Mouse (Mus musculus) gastrocnemius, adult 2 months (tissue): ENCODE results near the gene Ccnc. TPM values are rescaled to one million over a fixed set of nuclear protein-coding genes. Genes with fewer than 3 reads are reported as not detected.

ENCODE experiments used
- DNase-seq: peaks from one replicate; pipeline ENCODE4 v3.0.0; 2022
- H3K27ac ChIP-seq: fragments of 200-600 bp; 2 replicates; pipeline ENCODE4 v1.8.1; 2022; ENCODE audit warnings: mild to moderate bottlenecking
- H3K4me3 ChIP-seq: fragments of 200-600 bp; 2 replicates; pipeline ENCODE4 v1.8.1; 2022; ENCODE audit warnings: mild to moderate bottlenecking, moderate library complexity
- CTCF ChIP-seq: fragments of 200-600 bp; IDR thresholded peaks from 2 replicates; pipeline ENCODE4 v1.8.1; 2022; ENCODE audit warnings: antibody characterized with exemption, mild to moderate bottlenecking, moderate library complexity
- intact Hi-C: fragments of 180-260 bp; cut with DNase I; formaldehyde crosslinking; loops from one replicate; pipeline ENCODE4 v1.15.1; 2025
- long read RNA-seq, 2 experiments: library from polyadenylated mRNA; stranded (forward); transcript quantifications; one replicate each; pipeline ENCODE4 v2.0.0; 2021
- total RNA-seq, 2 experiments: library from RNA; stranded (reverse); gene quantifications; 2 replicates each; pipeline ENCODE4 v1.2.3; 2021

The Ccnc gene
- 10 to 100 TPM; 10.1 to 11.8 TPM for total RNA-seq
- long read RNA-seq, experiment 1, transcript Ccnc-203 (12 exons, 1,406 nt) = major isoform, 7 of 17 reads
- long read RNA-seq, experiment 1, partial matches to known transcripts = 2 of 17 reads
- long read RNA-seq, experiment 1, other reads (novel, unspliced or antisense) = 3 of 17 reads
- long read RNA-seq, experiment 2, transcript Ccnc-203 (12 exons, 1,406 nt) = major isoform, 11 of 21 reads
- long read RNA-seq, experiment 2, partial matches to known transcripts = 0 of 21 reads
- long read RNA-seq, experiment 2, other reads (novel, unspliced or antisense) = 7 of 21 reads

- peak; percentile 95 for DNase-seq
- TF ChIP-seq CTCF = no peak
Measured at GRCm38 (mm10) chr4:21727615-21728165, at the start of gene Ccnc. Gene Ccnc (plus strand): TSS chr4:21727701.

GRCm38 (mm10) chr4:21678101-21678974 is 49.2 kb upstream of the Ccnc start:
- no peak for DNase-seq
- no peak for TF ChIP-seq CTCF
- intact Hi-C loops = no loop called here
- H3K27ac ChIP-seq = no peak overlapping the region
- H3K4me3 ChIP-seq = peak overlapping the region; percentile 60

More at GRCm38 (mm10) chr4:21727615-21728165, at the start of gene Ccnc:
- peak within 1 kb of the TSS; percentile 88 for H3K27ac ChIP-seq
- intact Hi-C loops = loop anchor here (2.0 to 5.0 kb wide), 2 partner anchors 50 to 87 kb away; no protein-coding TSS in a partner anchor
- peak within 1 kb of the TSS; percentile 86 for H3K4me3 ChIP-seq

GRCm38 (mm10) chr4:21678975-21679623 is 48.4 kb upstream of the Ccnc start:
- intact Hi-C loops = no loop called here
- TF ChIP-seq CTCF = no peak; the same call in 1 of the 2 replicates
- DNase-seq = peak; percentile 24
- no peak overlapping the region for H3K27ac ChIP-seq
- peak overlapping the region; percentile 60 for H3K4me3 ChIP-seq

DNA sequence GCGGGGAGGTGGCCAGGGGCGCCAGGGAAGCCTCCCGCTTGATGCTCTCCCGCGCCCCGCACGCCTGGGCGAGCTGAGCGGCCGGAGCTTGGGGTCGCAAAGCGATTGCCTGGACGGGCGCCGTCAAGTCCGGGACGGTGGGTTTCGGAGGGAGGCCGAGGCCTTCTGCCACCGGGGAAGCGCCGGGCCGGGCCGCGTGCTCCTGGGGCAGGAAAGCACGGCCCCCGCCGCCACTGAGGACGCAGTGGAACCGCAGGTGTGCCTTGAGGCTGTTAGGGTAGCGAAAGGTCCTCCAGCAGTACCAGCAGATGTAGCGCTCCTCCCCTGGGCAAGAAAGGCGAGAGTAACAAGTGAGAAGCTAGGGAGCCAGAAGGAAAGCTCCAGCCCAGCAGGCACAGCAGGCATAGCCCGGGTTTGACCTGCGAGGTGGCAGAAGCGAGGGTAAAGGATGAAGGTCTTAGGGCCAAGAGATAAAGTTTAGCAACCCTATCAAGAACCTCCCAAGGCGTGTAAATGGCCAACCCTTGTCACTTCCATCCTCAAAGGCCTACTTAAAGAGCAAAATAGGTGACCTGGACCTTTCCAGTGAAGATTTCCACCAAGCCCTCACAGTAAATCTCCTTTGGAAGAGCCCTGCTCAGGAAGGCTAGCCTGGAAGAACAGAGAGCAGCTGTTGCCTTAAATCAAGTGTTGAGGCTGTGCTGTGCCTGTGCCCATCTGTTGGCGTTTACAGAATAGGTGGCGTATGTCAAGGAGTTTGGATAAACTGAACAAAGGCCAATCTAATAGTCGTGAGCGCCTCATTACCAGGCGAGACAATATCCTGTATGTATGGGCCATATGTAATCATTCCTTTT is 47.6 kb upstream of the Ccnc start:
- intact Hi-C loops = no loop called here
- Histone ChIP-seq H3K4me3 (peak overlapping the region; percentile 60), H3K27ac (no peak overlapping the region)
- TF ChIP-seq CTCF = no peak
- no peak for DNase-seq

DNA sequence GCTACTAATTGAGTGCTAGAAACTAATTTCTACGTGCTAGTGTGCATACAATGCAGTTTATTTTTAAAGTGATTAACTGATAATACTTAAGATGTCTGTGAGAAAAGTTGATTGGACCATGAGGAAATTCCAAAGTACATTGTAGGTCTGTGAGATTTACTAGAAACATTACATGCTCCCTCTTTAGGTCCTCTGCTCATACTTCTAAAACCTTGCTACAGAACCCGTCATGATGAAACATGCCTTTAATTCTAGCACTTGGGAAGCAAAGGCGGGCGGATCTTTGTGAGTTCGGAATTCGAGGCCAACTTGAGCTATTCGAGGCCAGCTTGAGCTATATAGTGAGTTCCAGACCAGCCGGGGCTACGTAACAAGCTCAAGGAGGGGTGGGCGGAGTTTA is 46.5 kb upstream of the Ccnc start:
- Histone ChIP-seq H3K27ac (no peak overlapping the region), H3K4me3 (no peak overlapping the region)
- DNase-seq = no peak
- intact Hi-C loops = no loop called here
- TF ChIP-seq CTCF = no peak

- intact Hi-C loops = no loop called here
- no peak overlapping the region for H3K4me3 ChIP-seq
- TF ChIP-seq CTCF = no peak
- no peak overlapping the region for H3K27ac ChIP-seq
- no peak for DNase-seq
Measured at GRCm38 (mm10) chr4:21682421-21683150, 44.9 kb upstream of the Ccnc start.

- H3K27ac ChIP-seq = no peak overlapping the region
- H3K4me3 ChIP-seq = no peak overlapping the region
- DNase-seq = no peak
- intact Hi-C loops = no loop called here
- no peak for TF ChIP-seq CTCF
Measured at GRCm38 (mm10) chr4:21684341-21684970, 43.0 kb upstream of the Ccnc start.

- DNase-seq = no peak
- H3K4me3 ChIP-seq = no peak within 1 kb of the TSS
- intact Hi-C loops = no loop called here
- no peak within 1 kb of the TSS for H3K27ac ChIP-seq
- TF ChIP-seq CTCF = no peak
Measured at GRCm38 (mm10) chr4:21685595-21686091, 41.9 kb upstream of the Ccnc start, which contains the start of gene Prdm13. Gene Prdm13 (minus strand): TSS chr4:21685963.

- Histone ChIP-seq H3K27ac (no peak overlapping the region), H3K4me3 (no peak overlapping the region)
- intact Hi-C loops = no loop called here
- TF ChIP-seq CTCF = no peak
- no peak for DNase-seq
Measured at GRCm38 (mm10) chr4:21686416-21686815, 41.1 kb upstream of the Ccnc start.

DNA sequence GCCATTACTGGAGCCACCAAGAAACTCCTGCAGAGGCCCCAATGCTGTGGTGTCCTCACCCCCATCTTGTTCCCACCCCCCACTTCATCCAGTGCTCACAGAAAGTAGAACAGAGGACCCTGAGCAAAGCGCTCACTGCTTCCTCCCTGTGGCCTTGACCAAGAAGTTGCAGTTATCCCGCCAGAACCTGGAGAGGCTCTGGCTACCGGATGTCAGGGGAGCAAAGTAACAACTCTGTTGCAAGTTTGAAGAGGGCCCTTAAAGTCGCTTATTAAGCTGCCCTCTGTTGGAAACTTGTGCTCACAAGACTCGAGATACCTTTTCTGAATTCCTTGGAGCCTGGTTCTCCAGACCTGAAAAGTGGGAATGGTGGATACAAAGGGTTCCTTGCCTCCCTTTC is 40.6 kb upstream of the Ccnc start:
- intact Hi-C loops = no loop called here
- Histone ChIP-seq H3K27ac (no peak overlapping the region), H3K4me3 (no peak overlapping the region)
- no peak for DNase-seq
- no peak for TF ChIP-seq CTCF
